Mouse (Mus musculus) ES-E14 (cell line): ENCODE data around the gene Slc25a20.

Experiments used
- CHD2 ChIP-seq: IDR thresholded peaks from 2 replicates; pipeline ENCODE4 v1.6.1; 2014; ENCODE audit warnings: mild to moderate bottlenecking, low read depth, low read length, inconsistent platforms
- ZNF384 ChIP-seq: IDR thresholded peaks from 2 replicates; pipeline ENCODE4 v1.6.1; 2012; ENCODE audit warnings: low read depth, low read length, inconsistent platforms

- TF ChIP-seq ZNF384 (no peak), CHD2 (no peak)
Observed at GRCm38 (mm10) chr9:108633846-108634245, 28.0 kb upstream of the Slc25a20 start.
